Mouse (Mus musculus) ES-E14 (cell line): Measurements from ENCODE around the gene Ngp.

ENCODE experiments used
- CHD2 ChIP-seq: IDR thresholded peaks from 2 replicates; pipeline ENCODE4 v1.6.1; 2014; ENCODE audit warnings: mild to moderate bottlenecking, low read depth, low read length, inconsistent platforms
- HCFC1 ChIP-seq: IDR thresholded peaks from 2 replicates; pipeline ENCODE4 v1.6.1; 2012; ENCODE audit warnings: low read length, inconsistent platforms, borderline replicate concordance; ENCODE audit not compliant: insufficient read depth
- MAFK ChIP-seq: IDR thresholded peaks from 2 replicates; pipeline ENCODE4 v1.6.1; 2014; ENCODE audit warnings: mild to moderate bottlenecking, low read depth, low read length, inconsistent platforms; ENCODE audit not compliant: insufficient read depth
- ZC3H11A ChIP-seq: IDR thresholded peaks from 2 replicates; pipeline ENCODE4 v1.6.1; 2012; ENCODE audit warnings: low read depth, mild to moderate bottlenecking, inconsistent platforms, low read length, borderline replicate concordance
- ZNF384 ChIP-seq: IDR thresholded peaks from 2 replicates; pipeline ENCODE4 v1.6.1; 2012; ENCODE audit warnings: low read depth, low read length, inconsistent platforms

GRCm38 (mm10) chr9:110384369-110384929 lies 35.1 kb upstream of the Ngp start:
- TF ChIP-seq CHD2 (no peak), MAFK (no peak), ZNF384 (no peak), ZC3H11A (no peak), HCFC1 (no peak)
